Mouse (Mus musculus): Measurements from ENCODE around the gene Cabp4.

- TF ChIP-seq GATA1 (IDR thresholded peaks at IDR 0.05; ENCODE audit: low read length) = no peak
- no peak for TF ChIP-seq TAL1 (IDR thresholded peaks at IDR 0.05; ENCODE audit: low read length)
These were observed 20.9 kb upstream of the Cabp4 start for GRCm38 (mm10) chr19:4164721-4165120.
